Mouse (Mus musculus): ENCODE measurements around the gene Hadh. TPM values are rescaled to one million over a fixed set of nuclear protein-coding genes. Genes with fewer than 3 reads are reported as not detected.

Hadh gene
- total and polyA plus RNA-seq, 3 experiments: 43.6 to 79.8 (median 66.7) TPM

GRCm38 (mm10) chr3:131218636-131219390 is 53.1 kb downstream of the Hadh start:
- H3K4me1 ChIP-seq (ENCODE audit: insufficient read depth, low read depth, low read length): no peaks in the 10 kb centered on the region
- H3K4me3 ChIP-seq (ENCODE audit: low read depth, low read length): no peak overlapping the region
- peaks cover 63% of the 10 kb centered on the region for H3K9me3 ChIP-seq (replicated peaks)
- H3K27me3 ChIP-seq (ENCODE audit: insufficient read depth, low read length): no peaks in the 10 kb centered on the region; the same call in 1 of the 2 replicates
- TF ChIP-seq POLR2AphosphoS5 (IDR thresholded peaks at IDR 0.05; ENCODE audit: insufficient replicate concordance, low read depth, low read length) (no peak), GATA1 (IDR thresholded peaks at IDR 0.05; ENCODE audit: borderline replicate concordance, low read length) (no peak), TAL1 (conservative IDR thresholded peaks at IDR 0.05; ENCODE audit: low read depth, low read length) (no peak)
- H3K36me3 ChIP-seq (replicated peaks): no peaks in the 10 kb centered on the region
- ATAC-seq (ENCODE audit: extremely low read depth, insufficient number of reproducible peaks, low FRiP score, poor library complexity, severe bottlenecking): no peak
- DNase-seq (ENCODE audit: low spot score): no peak

- no peaks in the 10 kb centered on the region; the same call in 1 of the 2 replicates for H3K27me3 ChIP-seq (ENCODE audit: insufficient read depth, low read length)
- H3K4me3 ChIP-seq (ENCODE audit: low read depth, low read length): no peak overlapping the region
- no peak for ATAC-seq (ENCODE audit: extremely low read depth, insufficient number of reproducible peaks, low FRiP score, poor library complexity, severe bottlenecking)
- peaks cover 46% of the 10 kb centered on the region for H3K9me3 ChIP-seq (replicated peaks)
- TF ChIP-seq POLR2AphosphoS5 (IDR thresholded peaks at IDR 0.05; ENCODE audit: insufficient replicate concordance, low read depth, low read length): no peak
- TF ChIP-seq CTCF (IDR thresholded peaks at IDR 0.05; ENCODE audit: low read depth, low read length): no peak
- no peak for TF ChIP-seq GATA2 (IDR thresholded peaks at IDR 0.05; ENCODE audit: borderline replicate concordance, low read depth, low read length)
- TF ChIP-seq TAL1 (conservative IDR thresholded peaks at IDR 0.05; ENCODE audit: low read depth, low read length): no peak
- H3K4me1 ChIP-seq (ENCODE audit: insufficient read depth, low read depth, low read length): no peaks in the 10 kb centered on the region
- no peaks in the 10 kb centered on the region for H3K36me3 ChIP-seq (replicated peaks)
- no peak for DNase-seq (ENCODE audit: low spot score)
Measured at GRCm38 (mm10) chr3:131214841-131215240, 57.1 kb downstream of the Hadh start.

- TF ChIP-seq CTCF (IDR thresholded peaks at IDR 0.05; ENCODE audit: low read depth, low read length): no peak
- no peak for TF ChIP-seq TAL1 (conservative IDR thresholded peaks at IDR 0.05; ENCODE audit: low read depth, low read length)
- no peak for TF ChIP-seq POLR2AphosphoS5 (IDR thresholded peaks at IDR 0.05; ENCODE audit: insufficient replicate concordance, low read depth, low read length)
- no peak for TF ChIP-seq GATA1 (IDR thresholded peaks at IDR 0.05; ENCODE audit: borderline replicate concordance, low read length)
- TF ChIP-seq GATA2 (IDR thresholded peaks at IDR 0.05; ENCODE audit: borderline replicate concordance, low read depth, low read length): no peak
- no peak for DNase-seq (ENCODE audit: low spot score)
Measured at GRCm38 (mm10) chr3:131214060-131214658, 57.7 kb downstream of the Hadh start.

GRCm38 (mm10) chr3:131212200-131212599 is 59.7 kb downstream of the Hadh start:
- Histone ChIP-seq H3K4me1 (ENCODE audit: insufficient read depth, low read depth, low read length) (no peaks in the 10 kb centered on the region), H3K4me3 (ENCODE audit: low read depth, low read length) (no peak overlapping the region), H3K36me3 (replicated peaks) (no peaks in the 10 kb centered on the region), H3K27me3 (ENCODE audit: insufficient read depth, low read length) (no peaks in the 10 kb centered on the region; the same call in 1 of the 2 replicates), H3K9me3 (replicated peaks) (peaks cover 28% of the 10 kb centered on the region)
- no peak for ATAC-seq (ENCODE audit: extremely low read depth, insufficient number of reproducible peaks, low FRiP score, poor library complexity, severe bottlenecking)
- DNase-seq (ENCODE audit: low spot score): no peak
- TF ChIP-seq GATA1 (IDR thresholded peaks at IDR 0.05; ENCODE audit: borderline replicate concordance, low read length) (no peak), POLR2AphosphoS5 (IDR thresholded peaks at IDR 0.05; ENCODE audit: insufficient replicate concordance, low read depth, low read length) (no peak), TAL1 (conservative IDR thresholded peaks at IDR 0.05; ENCODE audit: low read depth, low read length) (no peak), CTCF (IDR thresholded peaks at IDR 0.05; ENCODE audit: low read depth, low read length) (no peak), GATA2 (IDR thresholded peaks at IDR 0.05; ENCODE audit: borderline replicate concordance, low read depth, low read length) (no peak)

More at GRCm38 (mm10) chr3:131214060-131214658, 57.7 kb downstream of the Hadh start:
- Histone ChIP-seq H3K4me1 (ENCODE audit: insufficient read depth, low read depth, low read length) (no peaks in the 10 kb centered on the region), H3K4me3 (ENCODE audit: low read depth, low read length) (no peak overlapping the region), H3K36me3 (replicated peaks) (no peaks in the 10 kb centered on the region), H3K9me3 (replicated peaks) (peaks cover 39% of the 10 kb centered on the region), H3K27me3 (ENCODE audit: insufficient read depth, low read length) (no peaks in the 10 kb centered on the region; the same call in 1 of the 2 replicates)
- no peak for ATAC-seq (ENCODE audit: extremely low read depth, insufficient number of reproducible peaks, low FRiP score, poor library complexity, severe bottlenecking)

GRCm38 (mm10) chr3:131208265-131208891 is 63.5 kb downstream of the Hadh start:
- no peaks in the 10 kb centered on the region for H3K36me3 ChIP-seq (replicated peaks)
- H3K27me3 ChIP-seq (ENCODE audit: insufficient read depth, low read length): no peaks in the 10 kb centered on the region
- TF ChIP-seq GATA2 (IDR thresholded peaks at IDR 0.05; ENCODE audit: borderline replicate concordance, low read depth, low read length) (no peak), GATA1 (IDR thresholded peaks at IDR 0.05; ENCODE audit: borderline replicate concordance, low read length) (no peak), TAL1 (conservative IDR thresholded peaks at IDR 0.05; ENCODE audit: low read depth, low read length) (no peak), CTCF (IDR thresholded peaks at IDR 0.05; ENCODE audit: low read depth, low read length) (no peak), POLR2AphosphoS5 (IDR thresholded peaks at IDR 0.05; ENCODE audit: insufficient replicate concordance, low read depth, low read length) (no peak)
- no peak overlapping the region for H3K4me3 ChIP-seq (ENCODE audit: low read depth, low read length)
- H3K4me1 ChIP-seq (ENCODE audit: insufficient read depth, low read depth, low read length): no peaks in the 10 kb centered on the region
- H3K9me3 ChIP-seq (replicated peaks): peaks cover 25% of the 10 kb centered on the region
- DNase-seq (ENCODE audit: low spot score) (no peak), ATAC-seq (ENCODE audit: extremely low read depth, insufficient number of reproducible peaks, low FRiP score, poor library complexity, severe bottlenecking) (peak; percentile 72)

GRCm38 (mm10) chr3:131207846-131208245 is 64.1 kb downstream of the Hadh start:
- no peaks in the 10 kb centered on the region for H3K27me3 ChIP-seq (ENCODE audit: insufficient read depth, low read length)
- no peaks in the 10 kb centered on the region for H3K36me3 ChIP-seq (replicated peaks)
- ATAC-seq (ENCODE audit: extremely low read depth, insufficient number of reproducible peaks, low FRiP score, poor library complexity, severe bottlenecking) (no peak), DNase-seq (ENCODE audit: low spot score) (no peak)
- peaks cover 26% of the 10 kb centered on the region for H3K9me3 ChIP-seq (replicated peaks)
- TF ChIP-seq GATA2 (IDR thresholded peaks at IDR 0.05; ENCODE audit: borderline replicate concordance, low read depth, low read length) (no peak), POLR2AphosphoS5 (IDR thresholded peaks at IDR 0.05; ENCODE audit: insufficient replicate concordance, low read depth, low read length) (no peak), TAL1 (conservative IDR thresholded peaks at IDR 0.05; ENCODE audit: low read depth, low read length) (no peak), GATA1 (IDR thresholded peaks at IDR 0.05; ENCODE audit: borderline replicate concordance, low read length) (no peak), CTCF (IDR thresholded peaks at IDR 0.05; ENCODE audit: low read depth, low read length) (no peak)
- H3K4me3 ChIP-seq (ENCODE audit: low read depth, low read length): no peak overlapping the region
- H3K4me1 ChIP-seq (ENCODE audit: insufficient read depth, low read depth, low read length): no peaks in the 10 kb centered on the region
